Mouse (Mus musculus): ENCODE results near the gene Rrn3. TPM values are rescaled to one million over a fixed set of nuclear protein-coding genes. Genes with fewer than 3 reads are reported as not detected.
A peak's percentile ranks its signal among the peaks of the same experiment; 100 is the strongest.

Gene Rrn3
- total and polyA plus RNA-seq, 3 experiments, result 60.0 to 92.8 TPM; not detected in 1

DNA sequence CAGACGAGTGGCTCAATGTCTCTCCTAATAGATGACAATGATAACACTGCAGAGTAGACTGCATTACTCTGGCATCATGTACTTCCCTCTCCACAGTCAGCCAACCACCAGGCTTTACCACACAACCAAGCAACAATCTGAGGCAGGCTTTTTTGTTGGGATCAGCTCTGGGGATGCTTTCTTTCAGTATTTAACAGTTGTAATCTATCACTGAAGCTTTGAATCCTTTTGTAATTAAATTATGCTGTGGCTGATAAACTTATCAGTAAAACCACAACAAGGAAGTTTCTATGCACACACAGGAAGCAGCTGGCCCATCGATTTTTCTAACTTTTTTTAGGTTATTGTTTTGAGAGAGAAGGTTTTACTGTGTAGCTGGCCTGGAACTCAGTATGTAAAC is 67.8 kb downstream of the Rrn3 start (continued):
- TF ChIP-seq MAFK (IDR thresholded peaks at IDR 0.05; ENCODE audit: borderline replicate concordance, low read depth, low read length), result peak; percentile 83; the same call in 1 of the 2 replicates

DNA sequence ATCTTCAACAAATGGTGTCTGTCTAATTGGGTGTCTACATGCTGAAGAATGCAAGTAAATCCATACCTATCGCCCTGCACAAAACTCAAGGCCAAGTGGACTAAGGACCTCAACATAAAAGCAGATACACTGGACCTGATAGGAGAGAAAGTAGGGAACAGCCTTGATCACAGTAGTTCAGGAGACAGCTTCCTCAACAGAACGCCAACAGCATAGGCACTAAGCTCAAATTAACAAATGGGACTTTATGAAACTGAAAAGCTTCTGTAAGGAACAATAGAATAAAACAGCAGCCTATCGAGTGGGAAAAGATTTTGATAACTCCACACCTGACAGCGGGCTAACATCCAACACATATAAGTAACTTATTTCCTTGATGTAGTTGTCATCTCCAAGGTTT is 70.9 kb downstream of the Rrn3 start:
- DNase-seq (ENCODE audit: low read depth, low spot score), result no peak
- Histone ChIP-seq H3K27me3 (ENCODE audit: control insufficient read depth in 1 of 2, insufficient read depth in 2 of 2, low read length in 2 of 2) (no peaks in the 10 kb centered on the region), H3K9ac (ENCODE audit: control insufficient read depth, low read depth, low read length, poor library complexity, severe bottlenecking) (no peak overlapping the region), H3K36me3 (ENCODE audit: control insufficient read depth in 1 of 2, insufficient read depth in 2 of 2, low read length in 2 of 2) (peaks cover 2 to 13% of the 10 kb centered on the region in 2 experiments), H3K27ac (ENCODE audit: control insufficient read depth, low read depth, low read length) (no peak overlapping the region), H3K9me3 (replicated peaks; ENCODE audit: insufficient read depth, low read length) (no peaks in the 10 kb centered on the region), H3K4me1 (ENCODE audit: control insufficient read depth in 1 of 2, insufficient read depth in 2 of 2, low read length in 2 of 2) (peaks cover 3 to 7% of the 10 kb centered on the region in 2 experiments; a peak in 3 of 4 replicates), H3K79me2 (ENCODE audit: control insufficient read depth, insufficient read depth, low read length, poor library complexity) (no peaks in the 10 kb centered on the region), H3K4me3 (ENCODE audit: control insufficient read depth in 1 of 2, insufficient read depth in 1 of 2, low read depth in 2 of 2, low read length in 2 of 2) (no peak overlapping the region)
- TF ChIP-seq USF1 (IDR thresholded peaks at IDR 0.05; ENCODE audit: low read depth, low read length), result no peak
- TF ChIP-seq UBTF (IDR thresholded peaks at IDR 0.05; ENCODE audit: borderline replicate concordance, insufficient read depth, low read depth, low read length), result no peak
- no peak for TF ChIP-seq POLR2AphosphoS5 (IDR thresholded peaks at IDR 0.05; ENCODE audit: borderline replicate concordance, low read depth, low read length)
- TF ChIP-seq ZC3H11A (IDR thresholded peaks at IDR 0.05; ENCODE audit: low read depth, low read length), result no peak
- TF ChIP-seq MYC (IDR thresholded peaks at IDR 0.05; ENCODE audit: low read depth, low read length), result no peak
- TF ChIP-seq ELF1 (IDR thresholded peaks at IDR 0.05; ENCODE audit: low read depth, low read length), result no peak
- TF ChIP-seq TBP (IDR thresholded peaks at IDR 0.05; ENCODE audit: low read depth, low read length), result no peak
- TF ChIP-seq CHD1 (IDR thresholded peaks at IDR 0.05; ENCODE audit: low read depth, low read length), result no peak
- TF ChIP-seq SIN3A (IDR thresholded peaks at IDR 0.05; ENCODE audit: low read length), result no peak
- no peak for TF ChIP-seq POLR2A (IDR thresholded peaks at IDR 0.05; ENCODE audit: control insufficient read depth in 1 of 2, insufficient read depth in 1 of 2, low read depth in 1 of 2, low read length in 2 of 2, poor library complexity in 1 of 2)
- TF ChIP-seq EP300 (IDR thresholded peaks at IDR 0.05; ENCODE audit: low read depth in 1 of 2, low read length in 2 of 2), result no peak
- no peak for TF ChIP-seq ETS1 (IDR thresholded peaks at IDR 0.05; ENCODE audit: low read depth, low read length)
- no peak for TF ChIP-seq E2F4 (IDR thresholded peaks at IDR 0.05; ENCODE audit: borderline replicate concordance, low read depth, low read length)

DNA sequence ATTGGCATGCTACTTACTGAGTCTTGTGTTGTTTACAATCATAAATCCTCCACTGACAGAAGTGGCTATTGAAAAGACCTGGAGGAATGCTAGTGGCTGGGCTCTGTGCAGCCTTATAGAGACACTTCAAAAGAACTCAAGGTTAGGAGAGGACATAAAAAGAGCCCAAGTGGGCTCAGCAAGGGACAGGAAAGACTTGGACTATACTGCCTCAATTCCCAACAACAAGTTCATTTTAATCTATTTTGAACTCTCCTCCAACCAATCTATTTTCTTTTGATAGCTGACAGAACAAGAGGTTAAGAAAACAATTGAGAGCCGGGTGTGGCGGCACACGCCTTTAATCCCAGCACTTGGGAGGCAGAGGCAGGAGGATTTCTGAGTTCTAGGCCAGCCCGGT is 73.4 kb downstream of the Rrn3 start:
- TF ChIP-seq RCOR1 (IDR thresholded peaks at IDR 0.05; ENCODE audit: low read depth, low read length) (no peak), GATA1 (IDR thresholded peaks at IDR 0.05; ENCODE audit: low read depth, low read length) (no peak), MYB (IDR thresholded peaks at IDR 0.05; ENCODE audit: low read depth, low read length) (no peak), JUND (IDR thresholded peaks at IDR 0.05; ENCODE audit: low read depth, low read length) (no peak), MYC (IDR thresholded peaks at IDR 0.05; ENCODE audit: low read depth, low read length) (no peak), MAZ (IDR thresholded peaks at IDR 0.05; ENCODE audit: low read depth, low read length) (no peak), MEF2A (IDR thresholded peaks at IDR 0.05; ENCODE audit: extremely low read depth, insufficient replicate concordance, low read depth, low read length, poor library complexity, severe bottlenecking) (no peak)

More for the DNA sequence above, 73.4 kb downstream of the Rrn3 start:
- Histone ChIP-seq H3K27me3 (ENCODE audit: control insufficient read depth in 1 of 2, insufficient read depth in 2 of 2, low read length in 2 of 2) (no peaks in the 10 kb centered on the region), H3K36me3 (ENCODE audit: control insufficient read depth in 1 of 2, insufficient read depth in 2 of 2, low read length in 2 of 2) (peaks cover 0 to 2% of the 10 kb centered on the region in 2 experiments; a peak in 2 of 4 replicates), H3K79me2 (ENCODE audit: control insufficient read depth, insufficient read depth, low read length, poor library complexity) (no peaks in the 10 kb centered on the region), H3K4me1 (ENCODE audit: control insufficient read depth in 1 of 2, insufficient read depth in 2 of 2, low read length in 2 of 2) (no peaks in the 10 kb centered on the region), H3K4me3 (ENCODE audit: control insufficient read depth in 1 of 2, insufficient read depth in 1 of 2, low read depth in 2 of 2, low read length in 2 of 2) (no peak overlapping the region), H3K9ac (ENCODE audit: control insufficient read depth, low read depth, low read length, poor library complexity, severe bottlenecking) (no peak overlapping the region), H3K9me3 (replicated peaks; ENCODE audit: insufficient read depth, low read length) (no peaks in the 10 kb centered on the region), H3K27ac (ENCODE audit: control insufficient read depth, low read depth, low read length) (no peak overlapping the region)
- no peak for DNase-seq (ENCODE audit: low read depth, low spot score)

Other genes starting within 250 kb of the Rrn3 start
- gene Parn, start 112.5 kb upstream of the Rrn3 start, total RNA-seq (2012; rRNA removed), result 25.2 and 26.7 TPM in 2 replicates
- 100 to 1,000 TPM in 1 of 2 experiments, 10 to 100 TPM in 1; 38.2 to 160 TPM for gene Parn, start 112.5 kb upstream of the Rrn3 start, polyA plus RNA-seq (2012; ENCODE audit: insufficient read depth in 1 of 2, insufficient read length in 2 of 2, low read depth in 1 of 2, low replicate concordance in 2 of 2, missing spikeins in 1 of 2)
- gene Bfar, start 108.8 kb upstream of the Rrn3 start, total RNA-seq (2012; rRNA removed), result 17.2 and 20.6 TPM in 2 replicates
- 10 to 100 TPM in 1 of 2 experiments, not detected in 1; 21.8 TPM for gene Bfar, start 108.8 kb upstream of the Rrn3 start, polyA plus RNA-seq (2012; ENCODE audit: insufficient read depth in 1 of 2, insufficient read length in 2 of 2, low read depth in 1 of 2, low replicate concordance in 2 of 2, missing spikeins in 1 of 2)
- 9.1 and 10.8 TPM in 2 replicates for gene 3110001I22Rik, start 108.8 kb upstream of the Rrn3 start, total RNA-seq (2012; rRNA removed)
- 1 to 10 TPM in 1 of 2 experiments, not detected in 1; 8.8 TPM for gene 3110001I22Rik, start 108.8 kb upstream of the Rrn3 start, polyA plus RNA-seq (2012; ENCODE audit: insufficient read depth in 1 of 2, insufficient read length in 2 of 2, low read depth in 1 of 2, low replicate concordance in 2 of 2, missing spikeins in 1 of 2)
- not detected in 2 replicates for gene Pla2g10, start 49.7 kb upstream of the Rrn3 start, total RNA-seq (2012; rRNA removed)
- not detected for gene Pla2g10, start 49.7 kb upstream of the Rrn3 start, polyA plus RNA-seq (2012; ENCODE audit: insufficient read depth in 1 of 2, insufficient read length in 2 of 2, low read depth in 1 of 2, low replicate concordance in 2 of 2, missing spikeins in 1 of 2)
- gene Ntan1, start 38.1 kb downstream of the Rrn3 start, total RNA-seq (2012; rRNA removed), result 38.3 and 40.4 TPM in 2 replicates
- gene Ntan1, start 38.1 kb downstream of the Rrn3 start, polyA plus RNA-seq (2012; ENCODE audit: insufficient read depth in 1 of 2, insufficient read length in 2 of 2, low read depth in 1 of 2, low replicate concordance in 2 of 2, missing spikeins in 1 of 2), result 10 to 100 TPM in 1 of 2 experiments, not detected in 1; 57.4 TPM
- gene Pdxdc1, start 122.4 kb downstream of the Rrn3 start, total RNA-seq (2012; rRNA removed), result 36.0 and 37.4 TPM in 2 replicates
- 10 to 100 TPM in 1 of 2 experiments, not detected in 1; 64.2 TPM for gene Pdxdc1, start 122.4 kb downstream of the Rrn3 start, polyA plus RNA-seq (2012; ENCODE audit: insufficient read depth in 1 of 2, insufficient read length in 2 of 2, low read depth in 1 of 2, low replicate concordance in 2 of 2, missing spikeins in 1 of 2)
- gene Mpv17l, start 122.5 kb downstream of the Rrn3 start, total RNA-seq (2012; rRNA removed), result 0.77 and 1.2 TPM in 2 replicates
- gene Mpv17l, start 122.5 kb downstream of the Rrn3 start, polyA plus RNA-seq (2012; ENCODE audit: insufficient read depth in 1 of 2, insufficient read length in 2 of 2, low read depth in 1 of 2, low replicate concordance in 2 of 2, missing spikeins in 1 of 2), result 1 to 10 TPM in 1 of 2 experiments, not detected in 1; 2.3 TPM
- gene 2900011O08Rik, start 205.9 kb downstream of the Rrn3 start, total RNA-seq (2012; rRNA removed), result 0.04 TPM in 1 of 2 replicates, not detected in the other
- gene 2900011O08Rik, start 205.9 kb downstream of the Rrn3 start, polyA plus RNA-seq (2012; ENCODE audit: insufficient read depth in 1 of 2, insufficient read length in 2 of 2, low read depth in 1 of 2, low replicate concordance in 2 of 2, missing spikeins in 1 of 2), result not detected
- gene Ifitm7, start 206.2 kb downstream of the Rrn3 start, total RNA-seq (2012; rRNA removed), result not detected in 2 replicates
- not detected for gene Ifitm7, start 206.2 kb downstream of the Rrn3 start, polyA plus RNA-seq (2012; ENCODE audit: insufficient read depth in 1 of 2, insufficient read length in 2 of 2, low read depth in 1 of 2, low replicate concordance in 2 of 2, missing spikeins in 1 of 2)